Mouse (Mus musculus): ENCODE measurements at regions not wholly inside any gene's neighbourhood (a gene's known extent, or its start where the extent isn't known, plus 50 kb on each side); places are given as distances from the start of the nearest gene placed in this dataset.
A peak's percentile ranks its signal among the peaks of the same experiment; 100 is the strongest.

- Histone ChIP-seq H3K27me3 (ENCODE audit: insufficient read depth, low read length) (no peaks in the 10 kb centered on the region), H3K4me1 (ENCODE audit: insufficient read depth, low read length) (peaks cover 10% of the 10 kb centered on the region), H3K36me3 (ENCODE audit: insufficient read depth, low read length) (no peaks in the 10 kb centered on the region), H3K27ac (ENCODE audit: low read length) (no peak overlapping the region), H3K9me3 (ENCODE audit: low read length) (no peaks in the 10 kb centered on the region), H3K4me3 (ENCODE audit: low read length) (no peak overlapping the region), H3K4me2 (replicated peaks; ENCODE audit: low read depth, low read length) (no peak overlapping the region), H3K9ac (replicated peaks; ENCODE audit: low read length) (no peak overlapping the region)
- 58% methylated on average over 4 of the region's 4 CpGs for WGBS
- 0 out of 2 replicates have a peak, but pooled peaks have one; percentile 40 for ATAC-seq (ENCODE audit: low FRiP score, low TSS enrichment)
Observed at GRCm38 (mm10) chr15:56066540-56066939, 1410.9 kb downstream of the Slc22a22 start.

- peak; percentile 60 for ATAC-seq (ENCODE audit: low FRiP score, low TSS enrichment)
Observed at GRCm38 (mm10) chr15:56065872-56066534, 1411.4 kb downstream of the Slc22a22 start.

GRCm38 (mm10) chr15:56062576-56062975 lies 1414.8 kb downstream of the Slc22a22 start:
- no peak for ATAC-seq (ENCODE audit: low FRiP score, low TSS enrichment)
- H3K36me3 ChIP-seq (ENCODE audit: insufficient read depth, low read length) = no peaks in the 10 kb centered on the region
- WGBS = 43% methylated on average over 3 of the region's 3 CpGs
- no peak overlapping the region for H3K27ac ChIP-seq (ENCODE audit: low read length)
- H3K4me1 ChIP-seq (ENCODE audit: insufficient read depth, low read length) = peaks cover 10% of the 10 kb centered on the region
- H3K4me3 ChIP-seq (ENCODE audit: low read length) = no peak overlapping the region
- H3K27me3 ChIP-seq (ENCODE audit: insufficient read depth, low read length) = no peaks in the 10 kb centered on the region
- no peak overlapping the region for H3K4me2 ChIP-seq (replicated peaks; ENCODE audit: low read depth, low read length)
- H3K9ac ChIP-seq (replicated peaks; ENCODE audit: low read length) = no peak overlapping the region
- no peaks in the 10 kb centered on the region for H3K9me3 ChIP-seq (ENCODE audit: low read length)

More at GRCm38 (mm10) chr15:56065872-56066534, 1411.4 kb downstream of the Slc22a22 start:
- Histone ChIP-seq H3K27me3 (ENCODE audit: insufficient read depth, low read length) (no peaks in the 10 kb centered on the region), H3K27ac (ENCODE audit: low read length) (no peak overlapping the region), H3K9ac (replicated peaks; ENCODE audit: low read length) (no peak overlapping the region), H3K4me2 (replicated peaks; ENCODE audit: low read depth, low read length) (no peak overlapping the region), H3K4me1 (ENCODE audit: insufficient read depth, low read length) (peaks cover 10% of the 10 kb centered on the region), H3K4me3 (ENCODE audit: low read length) (no peak overlapping the region), H3K9me3 (ENCODE audit: low read length) (no peaks in the 10 kb centered on the region), H3K36me3 (ENCODE audit: insufficient read depth, low read length) (no peaks in the 10 kb centered on the region)
- 36% methylated on average over 7 of the region's 7 CpGs for WGBS

GRCm38 (mm10) chr15:56061326-56061725 lies 1416.1 kb downstream of the Slc22a22 start:
- no peak overlapping the region for H3K4me3 ChIP-seq (ENCODE audit: low read length)
- H3K4me2 ChIP-seq (replicated peaks; ENCODE audit: low read depth, low read length) = no peak overlapping the region
- H3K36me3 ChIP-seq (ENCODE audit: insufficient read depth, low read length) = no peaks in the 10 kb centered on the region
- no peaks in the 10 kb centered on the region for H3K4me1 ChIP-seq (ENCODE audit: insufficient read depth, low read length)
- no peaks in the 10 kb centered on the region for H3K27me3 ChIP-seq (ENCODE audit: insufficient read depth, low read length)
- H3K9me3 ChIP-seq (ENCODE audit: low read length) = no peaks in the 10 kb centered on the region
- ATAC-seq (ENCODE audit: low FRiP score, low TSS enrichment) = no peak
- H3K9ac ChIP-seq (replicated peaks; ENCODE audit: low read length) = no peak overlapping the region
- 69% methylated on average over 4 of the region's 4 CpGs for WGBS
- H3K27ac ChIP-seq (ENCODE audit: low read length) = no peak overlapping the region

GRCm38 (mm10) chr15:56050716-56051115 lies 1426.7 kb downstream of the Slc22a22 start:
- H3K27me3 ChIP-seq (ENCODE audit: insufficient read depth, low read length) = no peaks in the 10 kb centered on the region
- no peak overlapping the region for H3K4me2 ChIP-seq (replicated peaks; ENCODE audit: low read depth, low read length)
- H3K27ac ChIP-seq (ENCODE audit: low read length) = no peak overlapping the region
- ATAC-seq (ENCODE audit: low FRiP score, low TSS enrichment) = no peak
- H3K4me1 ChIP-seq (ENCODE audit: insufficient read depth, low read length) = no peaks in the 10 kb centered on the region
- H3K9ac ChIP-seq (replicated peaks; ENCODE audit: low read length) = no peak overlapping the region
- H3K36me3 ChIP-seq (ENCODE audit: insufficient read depth, low read length) = no peaks in the 10 kb centered on the region
- WGBS = 32% methylated on average over 7 of the region's 7 CpGs
- H3K4me3 ChIP-seq (ENCODE audit: low read length) = no peak overlapping the region
- no peaks in the 10 kb centered on the region for H3K9me3 ChIP-seq (ENCODE audit: low read length)

- Histone ChIP-seq H3K4me1 (ENCODE audit: insufficient read depth, low read length) (no peaks in the 10 kb centered on the region), H3K27ac (ENCODE audit: low read length) (no peak overlapping the region), H3K9me3 (ENCODE audit: low read length) (no peaks in the 10 kb centered on the region), H3K27me3 (ENCODE audit: insufficient read depth, low read length) (no peaks in the 10 kb centered on the region), H3K4me3 (ENCODE audit: low read length) (no peak overlapping the region), H3K9ac (replicated peaks; ENCODE audit: low read length) (no peak overlapping the region), H3K4me2 (replicated peaks; ENCODE audit: low read depth, low read length) (no peak overlapping the region), H3K36me3 (ENCODE audit: insufficient read depth, low read length) (no peaks in the 10 kb centered on the region)
- 80% methylated on average over 2 of the region's 2 CpGs for WGBS
- ATAC-seq (ENCODE audit: low FRiP score, low TSS enrichment) = no peak
Observed at GRCm38 (mm10) chr15:56047832-56048231, 1429.6 kb downstream of the Slc22a22 start.

- Histone ChIP-seq H3K36me3 (ENCODE audit: insufficient read depth, low read length) (no peaks in the 10 kb centered on the region), H3K4me3 (ENCODE audit: low read length) (peak overlapping the region; percentile 41), H3K4me1 (ENCODE audit: insufficient read depth, low read length) (no peaks in the 10 kb centered on the region), H3K9me3 (ENCODE audit: low read length) (no peaks in the 10 kb centered on the region), H3K27me3 (ENCODE audit: insufficient read depth, low read length) (no peaks in the 10 kb centered on the region), H3K27ac (ENCODE audit: low read length) (no peak overlapping the region), H3K4me2 (replicated peaks; ENCODE audit: low read depth, low read length) (peak overlapping the region; percentile 59), H3K9ac (replicated peaks; ENCODE audit: low read length) (0 out of 2 replicates have a peak overlapping the region, but pooled peaks have one; percentile 46)
- WGBS = 32% methylated on average over 16 of the region's 16 CpGs
- ATAC-seq (ENCODE audit: low FRiP score, low TSS enrichment) = peak; percentile 82; the same call in 1 of the 2 replicates
Observed at GRCm38 (mm10) chr15:56046679-56047532, 1430.5 kb downstream of the Slc22a22 start.

GRCm38 (mm10) chr15:56045510-56046245 lies 1431.7 kb downstream of the Slc22a22 start:
- no peaks in the 10 kb centered on the region for H3K9me3 ChIP-seq (ENCODE audit: low read length)
- H3K9ac ChIP-seq (replicated peaks; ENCODE audit: low read length) = no peak overlapping the region
- H3K27ac ChIP-seq (ENCODE audit: low read length) = no peak overlapping the region
- no peaks in the 10 kb centered on the region for H3K27me3 ChIP-seq (ENCODE audit: insufficient read depth, low read length)
- no peak for ATAC-seq (ENCODE audit: low FRiP score, low TSS enrichment)
- H3K4me3 ChIP-seq (ENCODE audit: low read length) = no peak overlapping the region
- H3K4me2 ChIP-seq (replicated peaks; ENCODE audit: low read depth, low read length) = no peak overlapping the region
- H3K36me3 ChIP-seq (ENCODE audit: insufficient read depth, low read length) = no peaks in the 10 kb centered on the region
- no peaks in the 10 kb centered on the region for H3K4me1 ChIP-seq (ENCODE audit: insufficient read depth, low read length)
- 86% methylated on average over 10 of the region's 10 CpGs for WGBS

- Histone ChIP-seq H3K4me2 (replicated peaks; ENCODE audit: low read depth, low read length) (no peak overlapping the region), H3K4me3 (ENCODE audit: low read length) (no peak overlapping the region), H3K36me3 (ENCODE audit: insufficient read depth, low read length) (no peaks in the 10 kb centered on the region), H3K4me1 (ENCODE audit: insufficient read depth, low read length) (no peaks in the 10 kb centered on the region), H3K9me3 (ENCODE audit: low read length) (no peaks in the 10 kb centered on the region), H3K9ac (replicated peaks; ENCODE audit: low read length) (no peak overlapping the region), H3K27me3 (ENCODE audit: insufficient read depth, low read length) (no peaks in the 10 kb centered on the region), H3K27ac (ENCODE audit: low read length) (no peak overlapping the region)
- WGBS = 75% methylated on average over 4 of the region's 4 CpGs
- ATAC-seq (ENCODE audit: low FRiP score, low TSS enrichment) = no peak
Observed at GRCm38 (mm10) chr15:56043282-56043681, 1434.1 kb downstream of the Slc22a22 start.

Measured in kidney, embryonic 16.5 days (tissue).